Mouse (Mus musculus): Measurements from ENCODE around the gene Celf2.
"Not testable (repeated sequence)": the region's sequence is repeated elsewhere in the genome, so short reads cannot be mapped to it uniquely, and the experiment has no call there.

Gene Celf2

DNA sequence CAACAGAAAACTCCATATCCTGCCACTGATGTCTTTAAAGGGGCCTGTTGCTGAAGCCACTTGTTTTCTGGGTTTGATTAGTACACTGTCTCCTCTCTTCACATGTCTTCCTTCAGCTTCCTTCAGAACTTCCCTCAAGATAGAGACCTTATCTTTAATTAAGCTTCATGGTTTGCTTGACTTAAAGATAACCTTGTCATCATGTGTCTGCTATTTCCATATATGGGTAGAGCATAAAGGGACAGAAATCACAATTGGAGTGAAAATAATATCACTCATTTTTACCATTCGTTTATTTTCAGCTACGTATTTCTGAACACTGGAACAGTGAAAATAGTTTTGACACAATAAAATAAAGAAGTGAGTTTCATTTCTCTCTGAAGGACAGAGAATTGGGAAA, 905.0 kb downstream of the Celf2 start:
- no peak for DNase-seq (ENCODE audit: low read depth, low spot score)

DNA sequence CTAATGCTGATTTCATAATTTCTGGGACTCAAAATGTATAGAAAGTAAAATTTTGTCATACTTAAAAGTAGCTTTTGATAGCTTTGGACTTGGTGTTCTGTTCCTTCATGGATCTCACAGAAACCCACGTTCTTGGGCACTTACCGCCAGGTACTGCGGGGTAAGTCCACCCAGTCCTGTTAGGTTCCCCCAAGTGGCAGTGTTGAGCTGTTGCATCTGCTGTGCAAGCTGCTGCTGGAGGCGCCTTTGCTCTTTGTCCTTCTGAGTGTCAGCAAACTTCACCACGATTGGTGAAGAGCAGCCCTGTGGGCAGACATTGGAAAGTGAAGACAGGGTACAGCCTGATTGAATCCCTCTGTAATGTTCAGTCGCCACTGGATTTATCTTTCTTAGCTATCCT, 905.5 kb downstream of the Celf2 start:
- DNase-seq (ENCODE audit: low read depth, low spot score): no peak

DNA sequence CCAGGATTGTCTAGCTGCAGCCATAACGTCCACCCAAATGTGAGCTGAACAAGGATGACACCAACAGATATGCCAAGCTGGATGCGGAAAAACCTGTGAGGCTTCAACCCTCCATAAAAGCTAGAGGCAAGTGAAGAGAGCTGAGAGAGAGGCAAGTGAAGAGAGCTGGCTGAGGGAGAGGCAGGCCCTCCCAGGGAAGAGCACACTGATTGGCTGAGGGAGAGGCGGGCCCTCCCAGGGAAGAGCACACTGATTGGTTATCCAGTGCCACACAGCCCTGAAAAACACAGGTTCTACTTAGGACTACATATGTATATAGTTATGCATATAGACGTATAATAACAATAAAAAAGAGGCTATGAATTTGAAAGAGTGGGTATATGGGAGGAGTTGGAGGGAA, 907.2 kb downstream of the Celf2 start:
- no peak for DNase-seq (ENCODE audit: low read depth, low spot score)

DNA sequence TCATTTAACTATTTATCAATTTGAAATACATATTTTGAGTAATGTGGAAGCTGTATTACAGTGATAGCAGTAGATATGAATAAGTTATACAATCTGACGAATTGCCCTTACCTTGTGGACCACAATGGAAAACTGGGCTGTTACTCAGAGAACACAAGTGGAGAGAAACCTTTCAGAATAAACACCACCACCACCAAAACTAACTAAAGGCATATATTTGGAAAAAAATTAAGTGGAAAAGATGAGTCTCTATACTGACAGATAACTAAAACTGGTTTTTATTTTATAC, 910.5 kb downstream of the Celf2 start:
- no peak for DNase-seq (ENCODE audit: low read depth, low spot score)

DNA sequence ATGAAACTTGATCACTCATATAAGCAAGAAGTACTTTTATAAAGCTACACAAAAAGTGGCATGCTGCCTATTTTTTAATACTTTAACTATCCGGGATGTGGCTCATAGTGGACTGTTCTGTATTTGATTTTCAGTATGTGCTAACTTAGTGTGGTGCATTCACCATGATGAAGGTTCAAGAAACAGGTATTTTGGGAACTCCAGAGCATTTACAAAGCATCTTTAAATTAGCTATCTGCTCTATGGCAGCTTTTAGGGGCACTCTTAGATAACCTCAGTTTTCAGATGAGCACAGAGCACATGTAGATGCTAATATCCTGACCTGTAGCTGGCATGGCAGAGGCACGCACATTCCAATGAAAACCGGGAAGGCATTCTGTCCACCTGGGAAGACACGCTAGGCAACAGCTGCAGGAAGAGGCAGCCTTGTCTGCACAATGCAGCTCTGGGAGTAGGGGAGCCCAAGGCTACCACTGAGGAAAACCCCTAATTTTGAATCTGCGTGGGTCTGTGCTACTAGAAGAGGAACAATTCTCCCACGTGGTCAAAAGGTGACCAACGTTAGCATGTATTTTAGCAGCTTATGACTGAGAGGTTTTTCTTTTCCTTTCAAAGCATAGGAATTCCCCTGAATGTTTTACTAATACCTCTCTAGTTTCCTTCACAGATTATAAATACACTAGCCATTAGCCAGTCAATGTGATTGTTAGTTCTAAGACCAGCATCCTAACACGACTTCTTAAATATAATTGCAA, 911.1 kb downstream of the Celf2 start:
- no peak for DNase-seq (ENCODE audit: low read depth, low spot score)

DNA sequence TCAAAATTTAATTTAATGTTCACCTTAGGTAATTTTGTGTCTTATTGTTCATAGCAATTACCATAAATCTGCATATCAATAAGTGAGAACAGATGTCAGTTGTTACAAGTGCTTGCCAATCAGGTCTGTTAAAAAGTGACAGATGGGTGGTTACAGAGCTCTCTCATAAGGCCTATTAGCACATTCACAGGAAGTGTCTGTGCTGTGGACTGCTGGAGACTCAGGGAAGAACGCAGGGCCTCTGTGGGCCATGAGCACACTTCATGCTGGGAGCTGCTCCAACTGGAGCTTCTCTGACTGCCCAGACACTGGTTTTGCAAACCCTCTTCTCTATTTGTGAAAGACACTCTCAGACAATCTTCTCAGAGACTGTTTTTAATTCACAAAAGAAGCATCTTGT, 914.6 kb downstream of the Celf2 start:
- DNase-seq (ENCODE audit: low read depth, low spot score): no peak

DNA sequence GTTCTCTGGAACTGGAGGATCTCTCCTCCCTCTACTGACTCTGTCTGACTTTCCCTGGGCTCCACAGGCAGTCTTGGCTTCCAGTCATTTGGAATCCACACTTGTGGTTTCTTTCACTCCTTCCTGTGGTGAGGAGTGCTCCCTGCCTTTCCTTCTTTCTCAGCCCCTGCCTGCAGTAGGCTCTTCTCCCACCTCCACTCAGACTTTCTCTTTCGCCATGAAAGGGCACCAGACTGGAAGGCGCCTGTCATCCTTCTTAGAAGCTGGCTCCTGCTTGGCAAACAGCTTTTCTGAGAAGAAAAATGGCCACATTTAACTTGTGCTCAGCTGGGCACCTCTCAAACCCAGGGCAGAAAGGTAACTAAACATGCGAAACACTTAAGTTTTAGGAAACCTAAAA, 915.2 kb downstream of the Celf2 start:
- no peak for DNase-seq (ENCODE audit: low read depth, low spot score)

DNA sequence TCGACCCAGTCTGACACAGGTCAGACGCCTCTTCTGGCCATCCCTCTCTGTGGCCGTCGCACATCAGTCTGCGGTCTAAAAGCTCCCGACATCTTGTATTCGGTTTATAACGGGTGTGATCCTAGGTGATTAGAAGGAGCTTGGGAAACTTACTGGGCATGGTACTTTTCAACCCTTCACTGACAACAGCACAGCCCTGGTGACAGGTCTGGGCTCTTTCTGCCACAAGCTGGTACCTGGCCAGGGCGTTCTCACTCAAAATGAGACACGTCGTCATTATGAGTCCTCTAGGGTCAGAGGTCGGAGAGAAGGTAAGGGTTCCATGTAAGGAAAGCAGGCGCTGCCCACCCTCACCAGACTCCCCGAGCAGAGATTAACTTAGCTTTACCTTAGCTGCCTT, 915.6 kb downstream of the Celf2 start:
- no peak for DNase-seq (ENCODE audit: low read depth, low spot score)

DNA sequence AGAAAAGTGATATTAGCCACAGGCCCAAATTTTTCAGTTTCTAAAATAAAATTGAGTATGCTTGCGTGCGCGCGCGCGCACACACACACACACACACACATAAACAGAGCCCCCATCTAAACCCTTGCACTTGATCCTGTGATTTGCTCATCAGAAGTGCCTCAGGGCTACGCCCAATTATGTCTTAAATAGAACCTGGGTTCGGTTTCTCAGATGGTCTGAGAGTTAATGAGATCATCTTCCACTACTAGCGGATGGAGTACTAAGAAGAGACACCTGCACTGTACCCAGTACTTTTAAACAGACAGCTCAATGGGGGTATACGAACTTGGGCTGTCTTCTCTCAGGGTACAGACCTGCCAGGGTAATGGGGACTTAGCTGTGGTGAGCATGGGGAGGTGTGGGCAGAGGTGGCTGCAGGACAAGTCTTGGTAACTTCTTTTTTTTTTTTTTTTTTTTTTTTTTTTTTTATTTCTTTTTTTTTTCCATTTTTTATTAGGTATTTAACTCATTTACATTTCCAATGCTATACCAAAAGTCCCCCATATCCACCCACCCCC, 923.2 kb downstream of the Celf2 start:
- no peak for DNase-seq (ENCODE audit: low read depth, low spot score)

DNA sequence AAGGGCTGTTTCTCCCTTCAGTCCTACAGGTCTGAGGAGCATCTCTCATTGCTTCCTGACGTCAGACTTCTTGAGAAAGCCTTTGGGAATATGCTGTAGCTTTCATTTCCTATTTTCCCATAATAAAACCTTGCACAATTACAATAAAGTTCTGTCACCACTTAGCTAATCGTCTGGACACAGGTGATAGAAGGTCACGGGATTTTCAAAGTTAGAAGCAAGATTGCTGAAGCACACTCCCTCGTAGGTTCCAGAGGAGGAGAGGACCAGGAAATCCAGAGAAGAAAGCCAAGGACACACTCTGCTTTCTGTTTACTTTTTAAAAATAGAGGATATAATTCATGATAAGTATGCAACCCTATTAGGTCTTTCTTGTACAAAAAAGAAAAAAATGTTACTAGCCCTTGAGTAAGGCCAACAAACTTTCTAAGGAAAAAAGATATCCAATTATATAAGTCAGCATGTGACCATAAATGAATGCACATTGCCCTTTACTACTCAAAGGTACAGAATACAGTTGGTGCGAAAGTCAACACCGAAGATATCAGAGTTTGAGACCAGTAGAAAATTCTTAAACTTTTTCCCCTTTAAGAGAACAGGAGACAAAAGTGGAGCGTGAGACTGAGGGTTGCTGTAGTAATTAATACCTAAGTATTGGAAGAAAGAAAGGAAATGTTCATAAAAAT, 924.2 kb downstream of the Celf2 start:
- DNase-seq (ENCODE audit: low read depth, low spot score): no peak

DNA sequence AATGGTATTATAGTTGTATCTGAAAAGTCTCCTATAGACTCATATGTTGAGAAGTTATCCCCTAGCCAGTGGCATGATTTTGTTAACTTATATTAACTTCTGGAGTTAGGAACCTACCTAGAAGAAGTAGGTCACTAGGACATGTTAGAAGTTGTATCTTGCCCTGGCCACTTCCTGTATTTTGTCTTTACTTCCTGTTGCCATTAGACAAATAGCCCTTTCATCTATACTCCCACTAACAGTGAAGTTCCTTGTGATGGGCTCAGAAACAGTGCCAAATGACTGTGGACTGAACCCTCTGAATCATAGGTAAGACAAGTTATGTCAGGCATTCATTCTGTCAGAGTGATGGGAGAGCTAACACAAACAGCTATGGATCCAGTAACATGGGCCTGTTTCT, 926.7 kb downstream of the Celf2 start:
- no peak for DNase-seq (ENCODE audit: low read depth, low spot score)

DNA sequence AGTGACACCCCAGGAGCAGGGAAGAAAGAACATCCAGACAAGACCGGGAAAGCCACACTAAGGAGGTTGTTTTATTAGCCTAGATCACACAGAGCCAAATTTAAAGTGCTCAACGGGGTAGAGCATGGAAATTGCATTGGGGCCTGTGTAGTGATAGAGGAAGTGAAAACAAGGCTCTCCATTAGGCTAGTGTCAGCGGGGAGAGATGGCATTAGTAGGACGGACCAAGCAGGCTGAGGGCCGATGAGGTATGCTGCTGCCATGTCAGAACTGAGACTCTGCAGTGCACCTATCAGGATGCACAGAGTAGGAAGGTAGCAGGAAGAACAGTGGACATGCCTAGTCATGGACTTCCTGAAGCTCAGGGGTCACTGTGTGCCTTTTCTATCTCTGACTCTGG, 929.3 kb downstream of the Celf2 start:
- DNase-seq (ENCODE audit: low read depth, low spot score): no peak

DNA sequence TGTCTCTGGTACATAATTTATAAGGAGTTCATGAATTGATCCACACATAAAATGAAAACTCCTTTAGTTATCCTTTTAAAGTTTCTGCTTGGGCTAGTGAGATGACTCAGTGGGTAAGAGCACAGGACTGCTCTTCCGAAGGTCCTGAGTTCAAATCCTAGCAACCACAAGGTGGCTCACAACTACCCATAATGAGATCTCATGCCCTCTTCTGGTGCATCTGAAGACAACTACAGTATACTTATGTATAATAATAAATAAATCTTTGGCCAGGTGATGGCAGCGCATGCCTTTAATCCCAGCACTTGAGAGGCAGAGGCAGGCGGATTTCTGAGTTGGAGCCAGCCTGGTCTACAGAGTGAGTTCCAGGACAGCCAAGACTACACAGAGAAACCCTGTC, 934.0 kb downstream of the Celf2 start:
- not testable (repeated sequence) for DNase-seq (ENCODE audit: low read depth, low spot score)

DNA sequence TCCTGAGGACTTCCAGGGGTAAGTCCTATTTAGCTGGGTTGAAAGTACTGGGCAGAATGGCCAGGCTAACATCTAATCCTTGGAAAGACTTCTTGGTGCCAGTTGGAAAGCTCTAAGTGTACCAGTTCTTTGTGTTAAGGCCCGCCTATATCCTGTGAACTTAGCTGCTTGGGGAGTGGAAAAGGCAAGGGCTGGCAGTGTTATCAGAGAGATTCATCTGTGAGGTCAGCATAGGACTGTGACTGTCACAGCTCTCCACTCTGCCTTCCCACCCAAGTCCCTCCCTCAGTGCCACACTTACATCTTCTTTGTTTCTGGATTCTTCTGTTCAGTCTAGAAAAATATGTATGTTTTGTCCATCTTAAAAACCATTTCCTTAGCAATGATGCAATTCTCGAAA, 935.7 kb downstream of the Celf2 start:
- DNase-seq (ENCODE audit: low read depth, low spot score): no peak

DNA sequence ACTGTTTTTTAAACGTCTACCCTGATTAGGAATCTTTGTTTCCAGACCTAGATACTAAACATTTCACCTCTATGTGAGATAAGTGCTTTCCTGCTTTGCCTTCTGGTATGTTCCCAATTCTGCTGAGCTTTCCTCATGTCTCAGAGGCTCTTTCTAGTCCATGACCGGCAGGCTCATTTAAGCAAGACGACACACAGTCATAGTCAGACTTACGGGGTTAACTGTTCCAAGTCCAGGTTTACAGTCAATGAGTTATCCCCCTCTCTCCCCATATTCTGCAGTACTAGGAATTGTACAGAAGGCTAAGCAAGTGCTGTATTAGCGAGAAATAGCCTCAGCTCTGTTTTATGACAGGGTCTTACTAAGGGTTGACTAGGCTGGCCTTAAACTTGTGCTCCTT, 936.4 kb downstream of the Celf2 start:
- DNase-seq (ENCODE audit: low read depth, low spot score): no peak

DNA sequence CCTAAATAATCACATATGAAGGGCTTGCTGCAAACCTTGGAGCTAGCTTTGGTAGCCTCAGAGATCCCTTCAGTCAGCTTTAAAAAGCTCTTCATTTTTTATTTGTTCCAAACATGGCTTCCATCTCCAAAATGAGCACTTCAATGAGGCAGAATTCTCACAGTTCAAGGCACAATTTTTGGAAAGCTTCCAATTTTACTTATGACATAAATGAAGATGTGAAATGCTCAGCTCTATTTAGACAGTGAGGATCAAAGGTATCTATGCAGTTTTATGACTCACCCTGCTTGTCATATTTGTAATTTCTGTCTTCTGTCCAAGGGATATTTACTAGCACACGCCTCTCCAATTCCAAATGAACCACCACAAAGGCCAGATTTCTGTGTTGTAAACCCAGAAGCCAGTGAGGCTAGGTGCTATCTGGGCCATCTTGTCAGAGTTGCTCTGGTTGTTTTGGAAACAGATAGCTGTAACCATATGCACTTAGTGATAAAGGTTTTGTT, 940.3 kb downstream of the Celf2 start:
- no peak for DNase-seq (ENCODE audit: low read depth, low spot score)

DNA sequence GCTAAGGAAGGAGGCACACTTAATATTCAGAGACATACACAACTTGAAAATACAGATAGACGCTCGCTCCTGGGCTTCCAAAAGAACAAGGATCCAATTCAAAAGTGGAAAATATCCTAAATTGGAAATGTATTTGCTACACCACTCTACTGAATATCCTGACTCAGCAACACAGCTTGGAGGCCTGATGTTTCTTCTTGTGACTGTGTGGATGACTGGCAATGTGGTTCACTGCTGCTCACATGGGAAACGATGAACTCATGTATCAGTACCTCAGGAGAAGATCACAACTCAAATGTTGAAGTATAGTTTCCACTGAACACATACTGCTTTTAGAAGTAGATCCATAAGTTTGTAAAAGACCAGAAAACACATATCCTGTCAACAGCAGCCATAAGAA, 944.2 kb downstream of the Celf2 start:
- DNase-seq (ENCODE audit: low read depth, low spot score): no peak

DNA sequence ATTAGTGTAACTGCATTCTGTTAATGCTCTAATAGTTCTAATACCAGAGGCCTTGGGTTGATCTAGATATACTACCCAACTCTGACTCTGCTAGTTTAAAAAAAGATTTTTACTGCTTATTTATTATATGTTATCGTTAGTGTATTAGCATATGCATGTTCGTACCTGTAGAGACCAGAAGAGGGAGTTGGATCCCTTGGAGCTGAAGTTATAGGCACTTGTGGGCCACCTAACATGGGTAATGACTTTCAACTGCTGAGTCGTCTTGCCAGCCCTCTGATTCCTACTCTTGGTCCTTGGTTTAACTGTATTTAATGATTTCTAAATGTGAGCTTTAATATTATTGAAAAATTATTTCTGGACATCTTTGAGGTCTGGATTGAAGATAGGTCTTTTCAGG, 948.0 kb downstream of the Celf2 start:
- DNase-seq (ENCODE audit: low read depth, low spot score): no peak

DNA sequence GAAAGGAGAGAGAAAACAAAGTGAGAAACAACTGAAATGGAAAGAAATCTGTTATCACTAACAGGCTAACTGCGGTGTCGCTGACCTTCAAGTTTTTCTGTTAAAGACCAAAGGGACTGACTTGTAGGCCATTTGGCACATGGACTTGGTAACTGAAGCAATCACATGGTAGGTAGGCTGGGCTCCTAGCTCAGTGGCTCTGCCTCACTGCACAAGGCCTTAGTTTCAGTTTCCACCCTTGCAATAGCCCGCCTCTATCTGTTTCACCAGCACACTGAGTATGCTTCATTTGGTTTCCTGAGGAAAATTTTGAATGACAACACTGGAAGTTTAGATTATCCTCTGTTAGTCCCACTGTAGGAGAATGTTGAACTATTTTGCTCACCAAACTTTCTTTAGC, 948.6 kb downstream of the Celf2 start:
- DNase-seq (ENCODE audit: low read depth, low spot score): no peak

DNA sequence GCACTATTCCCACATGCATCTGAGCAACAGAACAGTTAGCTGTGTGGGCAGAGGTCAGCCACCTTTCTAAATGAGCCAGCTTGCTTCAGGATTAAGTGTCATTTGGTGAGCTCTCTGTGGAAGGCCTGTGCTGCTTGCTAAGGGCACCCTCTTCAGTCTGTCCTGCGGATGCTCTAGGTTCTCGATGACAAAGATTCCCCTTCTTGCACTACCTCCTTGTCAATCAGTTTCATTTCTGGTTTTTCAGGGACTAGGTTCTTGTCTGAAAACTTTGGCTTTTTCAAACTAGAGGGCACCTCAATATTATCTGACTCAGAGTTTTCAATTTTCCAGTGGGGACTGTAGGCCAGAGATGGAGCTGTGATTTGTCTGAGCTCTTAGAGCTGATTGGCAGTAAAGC, 949.8 kb downstream of the Celf2 start:
- no peak for DNase-seq (ENCODE audit: low read depth, low spot score)

DNA sequence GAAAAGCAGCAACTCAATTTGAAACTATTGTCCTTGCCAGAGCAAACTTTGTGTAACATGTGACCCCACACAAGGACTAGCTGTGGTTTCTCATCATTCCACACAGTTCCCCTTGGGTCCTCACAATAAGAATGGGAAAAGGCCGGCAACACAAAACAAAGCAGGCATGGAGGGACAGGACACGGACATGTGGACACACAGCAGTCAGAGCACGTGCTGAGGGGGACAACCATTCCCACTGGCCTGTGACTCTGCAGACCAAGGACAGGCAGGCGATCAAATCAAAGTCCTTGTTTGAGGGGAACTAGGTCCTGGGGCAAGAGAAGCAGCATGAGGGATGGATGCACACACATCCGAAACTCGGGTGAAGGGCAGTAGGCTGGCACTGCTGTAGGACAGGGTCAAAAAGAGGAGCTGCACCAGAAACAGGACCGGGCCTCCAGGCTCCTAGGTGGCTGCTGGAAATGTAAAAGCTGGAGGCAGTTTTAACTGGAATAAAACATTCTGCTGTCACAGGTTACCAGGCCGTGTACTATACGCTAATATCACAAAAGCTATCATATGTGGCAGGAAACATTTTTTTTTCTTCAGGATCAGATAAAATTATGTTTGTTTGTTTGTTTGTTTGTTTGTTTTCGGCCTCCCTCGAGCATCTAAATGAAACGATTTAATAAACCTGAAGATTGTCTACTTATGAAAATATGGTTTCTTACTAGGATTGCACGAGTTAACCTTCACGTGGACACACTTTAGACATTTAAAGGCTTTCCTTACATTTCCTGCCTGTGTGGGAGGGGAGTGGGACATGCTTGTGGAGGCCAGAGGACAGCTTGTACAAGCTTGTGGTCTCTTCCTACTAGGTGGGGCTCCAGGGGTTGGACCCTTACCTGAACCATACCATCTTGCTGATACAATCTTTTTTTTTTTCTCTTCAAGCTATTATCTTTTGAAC, 950.8 kb downstream of the Celf2 start:
- DNase-seq (ENCODE audit: low read depth, low spot score): no peak

DNA sequence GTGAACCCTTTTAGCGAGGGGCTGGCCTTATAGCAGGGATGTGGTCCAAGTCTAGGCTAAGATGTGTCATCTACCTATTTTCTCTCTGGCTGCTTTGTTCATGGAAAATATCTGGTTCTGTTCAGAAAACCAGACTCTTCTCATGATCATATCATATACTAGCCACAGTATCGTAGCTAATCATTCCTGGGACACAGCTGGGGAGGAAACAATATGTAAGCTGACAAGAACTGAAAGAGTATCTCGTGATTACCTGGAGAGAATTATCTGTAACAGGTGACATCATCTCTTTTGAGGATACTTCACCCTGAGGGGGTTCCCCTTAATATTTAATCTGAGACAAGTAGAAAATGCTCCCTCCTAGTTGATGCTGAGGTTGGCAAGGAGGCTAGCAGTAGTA, 951.6 kb downstream of the Celf2 start:
- no peak for DNase-seq (ENCODE audit: low read depth, low spot score)
